Mouse (Mus musculus) heart, embryonic 15.5 days (tissue): ENCODE data around the gene Zfp869. TPM values are rescaled to one million over a fixed set of nuclear protein-coding genes. Genes with fewer than 3 reads are reported as not detected.
A peak's percentile ranks its signal among the peaks of the same experiment; 100 is the strongest.
"Not testable (repeated sequence)": the region's sequence is repeated elsewhere in the genome, so short reads cannot be mapped to it uniquely, and the experiment has no call there.

Experiments
- ATAC-seq: fragments of 200-750 bp; cut with Nextera tagmentation; replicated peaks from 2 replicates; pipeline ENCODE4 v1.8.0; 2017; ENCODE audit warnings: low read depth, moderate TSS enrichment; ENCODE audit not compliant: insufficient number of reproducible peaks, insufficient read depth, low FRiP score
- H3K27ac ChIP-seq: fragments of 300-500 bp; sonication (generic); 2 replicates; pipeline ENCODE4 v1.5.1; 2015; ENCODE audit warnings: mild to moderate bottlenecking, inconsistent platforms
- H3K27me3 ChIP-seq: fragments of 300-500 bp; sonication (generic); 2 replicates; pipeline ENCODE4 v1.6.1; 2015; ENCODE audit warnings: inconsistent platforms
- H3K36me3 ChIP-seq: fragments of 300-500 bp; sonication (generic); 2 replicates; pipeline ENCODE4 v1.6.1; 2015; ENCODE audit warnings: mild to moderate bottlenecking, inconsistent platforms
- H3K4me1 ChIP-seq: fragments of 300-500 bp; sonication (generic); replicated peaks from 2 replicates; pipeline ENCODE4 v1.6.1; 2015; ENCODE audit warnings: inconsistent platforms
- H3K4me2 ChIP-seq: fragments of 300-500 bp; sonication (generic); 2 replicates; pipeline ENCODE4 v1.6.1; 2015; ENCODE audit warnings: inconsistent platforms, mild to moderate bottlenecking, moderate library complexity
- H3K4me3 ChIP-seq: fragments of 300-500 bp; sonication (generic); 2 replicates; pipeline ENCODE4 v1.5.1; 2015; ENCODE audit warnings: mild to moderate bottlenecking, inconsistent platforms
- H3K9ac ChIP-seq: fragments of 300-500 bp; sonication (generic); 2 replicates; pipeline ENCODE4 v1.6.1; 2015; ENCODE audit warnings: mild to moderate bottlenecking, inconsistent platforms
- H3K9me3 ChIP-seq: fragments of 300-500 bp; sonication (generic); replicated peaks from 2 replicates; pipeline ENCODE4 v1.6.1; 2016; ENCODE audit warnings: inconsistent platforms
- WGBS: fragments of 180-500 bp; shearing (Covaris S2); methylation state at CpG from one replicate; pipeline ENCODE4 v1.1.7; 2015; ENCODE audit warnings: mixed read lengths; 5-methylcytosine and 5-hydroxymethylcytosine counted together
- polyA plus RNA-seq: library from polyadenylated mRNA; unstranded; fragments of >200 nt; fragmentation: Nextera tagmentation; extraction: Ambion mirVana; gene quantifications from 2 replicates; pipeline ENCODE4 v1.2.1, GENCODE M21; 2015

The Zfp869 gene
- polyA plus RNA-seq, result 14.6 and 18.9 TPM in 2 replicates

DNA sequence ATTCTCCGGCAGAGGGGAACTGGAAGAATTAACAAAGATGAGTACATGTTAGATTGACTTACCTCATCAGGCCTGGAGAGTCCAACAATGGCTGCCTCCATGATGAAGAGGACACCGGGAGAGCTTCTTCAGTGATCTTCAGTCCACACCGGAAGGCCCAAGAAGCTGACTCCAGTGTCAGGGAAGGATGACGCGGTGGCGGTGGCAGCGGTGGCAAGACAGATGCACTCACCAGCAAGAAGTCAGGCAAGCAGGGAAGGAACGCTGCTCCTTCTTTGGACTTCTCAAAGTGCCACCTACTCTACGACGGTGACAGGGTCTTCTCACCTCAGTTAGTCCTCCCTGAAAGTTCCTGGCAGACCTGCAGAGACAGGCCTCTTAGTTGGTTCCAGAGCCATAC, at the start of gene Zfp869:
TSS of gene Zfp869 (minus strand) at position 101 of the 400 bp plus-strand sequence.
- not testable (repeated sequence) for H3K27ac ChIP-seq, H3K4me2 ChIP-seq, H3K27me3 ChIP-seq, H3K9ac ChIP-seq, ATAC-seq, H3K4me3 ChIP-seq, H3K9me3 ChIP-seq
- Histone ChIP-seq H3K4me1 (peaks cover 14% of the 10 kb centered on the region), H3K36me3 (peaks cover 51% of the 10 kb centered on the region)
- WGBS, result over 99% methylated on average over 10 of the region's 10 CpGs

DNA sequence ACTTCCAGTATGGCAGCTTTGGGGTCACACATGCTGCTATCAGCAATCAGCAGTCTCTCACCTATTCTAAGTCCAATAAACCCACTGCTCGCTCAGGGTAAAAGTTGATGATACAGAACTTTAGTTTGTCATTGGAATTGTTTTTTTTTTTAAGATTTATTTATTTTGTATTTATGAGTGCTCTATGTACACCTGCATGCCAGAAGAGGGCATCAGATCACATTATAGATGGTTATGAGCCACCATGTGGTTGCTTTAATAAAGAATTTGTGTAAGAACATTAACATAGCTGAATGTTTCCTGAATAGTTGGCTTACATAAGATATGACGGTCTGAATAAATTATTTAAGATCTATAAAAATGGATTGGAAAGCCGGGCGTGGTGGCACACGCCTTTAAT, 47.8 kb upstream of the Zfp869 start:
- Histone ChIP-seq H3K4me1 (no peaks in the 10 kb centered on the region), H3K9me3 (no peaks in the 10 kb centered on the region), H3K27ac (no peak overlapping the region), H3K9ac (no peak overlapping the region), H3K27me3 (no peaks in the 10 kb centered on the region), H3K4me3 (no peak overlapping the region), H3K36me3 (peaks cover 25% of the 10 kb centered on the region), H3K4me2 (no peak overlapping the region)
- no peak for ATAC-seq
- 96% methylated on average over 5 of the region's 5 CpGs for WGBS

DNA sequence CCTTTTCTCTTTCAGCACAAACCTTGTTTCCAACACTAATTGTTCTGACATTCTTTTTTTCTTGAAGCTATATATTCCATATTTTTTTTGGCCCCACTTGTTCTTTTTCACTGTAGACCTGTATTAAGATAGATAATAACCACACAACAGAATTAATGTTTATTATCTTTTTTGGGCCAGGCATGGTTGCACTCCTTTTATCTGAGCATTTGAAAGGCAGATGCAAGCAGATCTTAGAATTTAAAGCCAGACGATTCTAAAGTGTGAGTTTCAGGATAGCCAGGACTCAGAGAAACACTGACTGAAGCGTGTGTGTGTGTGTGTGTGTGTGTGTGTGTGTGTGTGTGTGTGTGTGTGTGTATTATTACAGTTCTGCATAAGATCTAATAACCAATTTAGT, 41.9 kb upstream of the Zfp869 start:
- Histone ChIP-seq H3K9me3 (no peaks in the 10 kb centered on the region), H3K4me3 (no peak overlapping the region), H3K36me3 (peaks cover 8% of the 10 kb centered on the region; the same call in 1 of the 2 replicates), H3K9ac (no peak overlapping the region), H3K4me1 (peaks cover 12% of the 10 kb centered on the region), H3K4me2 (no peak overlapping the region), H3K27ac (no peak overlapping the region), H3K27me3 (no peaks in the 10 kb centered on the region)
- no peak for ATAC-seq
- 83% methylated on average over 2 of the region's 2 CpGs for WGBS

DNA sequence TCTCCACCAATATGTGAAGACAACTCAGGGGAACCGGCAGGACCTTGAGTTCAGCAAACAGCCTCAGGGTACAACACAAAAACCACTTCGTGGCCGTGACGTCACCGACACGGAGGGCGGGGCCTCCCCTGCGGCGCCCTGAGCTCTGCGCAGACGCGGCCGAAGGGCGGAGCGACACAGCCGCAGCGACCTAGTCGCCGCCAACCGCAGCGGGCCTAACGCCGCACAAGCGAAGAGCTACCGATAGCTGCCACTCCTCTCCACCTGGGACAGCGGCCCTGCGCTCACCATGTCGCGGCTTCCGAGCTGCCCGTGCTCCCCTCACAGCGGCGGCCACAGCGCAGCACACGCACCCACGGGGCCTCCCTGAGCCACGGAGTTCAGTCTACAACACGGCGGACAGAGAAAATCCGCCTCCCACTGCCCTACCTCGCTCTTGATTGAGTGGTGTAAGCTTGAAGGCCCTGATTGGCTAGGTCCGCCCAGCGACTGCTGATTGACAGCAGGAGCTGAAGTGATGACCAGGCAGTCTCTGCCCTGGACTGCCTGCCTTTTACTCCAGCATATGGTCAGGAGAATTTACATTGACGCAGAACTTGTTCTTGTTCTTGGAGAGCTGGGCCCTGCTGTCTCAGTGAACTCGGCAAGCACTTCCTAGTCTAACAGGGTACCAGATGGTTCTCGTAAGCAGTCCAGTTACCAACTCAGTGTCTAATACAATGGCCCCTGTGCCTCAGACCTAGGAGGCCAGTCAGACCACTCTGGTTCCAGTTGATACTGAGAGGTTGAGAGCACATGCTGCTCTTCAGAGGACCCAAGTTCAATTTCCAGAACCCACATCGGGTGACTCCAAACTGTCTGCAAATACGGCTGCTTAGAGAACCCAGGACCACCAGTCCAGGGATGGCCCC, 39.3 kb upstream of the Zfp869 start, which contains the start of gene Zfp963:
TSS of gene Zfp963 (minus strand) at position 427 of the 911 bp plus-strand sequence.
- peak within 1 kb of the TSS; percentile 80 for H3K4me3 ChIP-seq
- no peaks in the 10 kb centered on the region for H3K36me3 ChIP-seq
- H3K27ac ChIP-seq, result peak within 1 kb of the TSS; percentile 100
- 3% methylated on average over 47 of the region's 48 CpGs for WGBS
- peaks cover 12% of the 10 kb centered on the region for H3K4me1 ChIP-seq
- no peaks in the 10 kb centered on the region for H3K27me3 ChIP-seq
- ATAC-seq, result peak; percentile 99
- peak within 1 kb of the TSS; percentile 94 for H3K9ac ChIP-seq
- H3K4me2 ChIP-seq, result peak within 1 kb of the TSS; percentile 60
- H3K9me3 ChIP-seq, result no peaks in the 10 kb centered on the region

GRCm38 (mm10) chr8:69741231-69741630, 30.7 kb upstream of the Zfp869 start:
- H3K27ac ChIP-seq, result no peak overlapping the region
- no peak overlapping the region for H3K4me2 ChIP-seq
- H3K9me3 ChIP-seq, result no peaks in the 10 kb centered on the region
- 72% methylated on average over 2 of the region's 2 CpGs for WGBS
- no peak overlapping the region for H3K4me3 ChIP-seq
- H3K27me3 ChIP-seq, result no peaks in the 10 kb centered on the region
- no peak for ATAC-seq
- no peak overlapping the region for H3K9ac ChIP-seq
- H3K4me1 ChIP-seq, result no peaks in the 10 kb centered on the region
- peaks cover 18% of the 10 kb centered on the region for H3K36me3 ChIP-seq

DNA sequence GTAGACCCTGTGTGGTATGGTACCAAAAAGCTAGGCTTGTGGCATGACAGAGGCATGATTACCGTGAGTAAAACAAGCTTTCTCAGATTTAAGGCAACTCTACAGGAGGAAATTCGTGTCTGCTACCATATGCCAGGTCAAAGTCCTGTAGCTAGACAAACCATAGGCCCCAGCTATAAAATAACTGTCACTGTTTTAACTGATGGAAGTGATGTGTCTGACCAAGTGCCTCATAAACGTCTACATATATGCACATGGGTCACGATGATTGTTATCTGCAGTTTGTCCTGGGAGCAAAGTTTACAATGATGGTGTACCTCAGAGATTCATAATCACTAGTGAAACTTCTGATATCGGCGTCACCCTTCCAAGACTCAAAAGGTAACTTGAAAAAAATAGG, 30.2 kb upstream of the Zfp869 start:
- ATAC-seq, result no peak

GRCm38 (mm10) chr8:69735495-69735894, 25.0 kb upstream of the Zfp869 start:
- no peak for ATAC-seq
- H3K4me3 ChIP-seq, result no peak overlapping the region
- no peaks in the 10 kb centered on the region for H3K4me1 ChIP-seq
- no peaks in the 10 kb centered on the region for H3K9me3 ChIP-seq
- no peak overlapping the region for H3K9ac ChIP-seq
- H3K4me2 ChIP-seq, result no peak overlapping the region
- no peaks in the 10 kb centered on the region for H3K27me3 ChIP-seq
- H3K36me3 ChIP-seq, result no peaks in the 10 kb centered on the region
- H3K27ac ChIP-seq, result no peak overlapping the region
- WGBS, result 58% methylated on average over 1 of the region's 1 CpGs

More for the DNA sequence above, 30.2 kb upstream of the Zfp869 start:
- Histone ChIP-seq H3K27ac (no peak overlapping the region), H3K27me3 (no peaks in the 10 kb centered on the region), H3K36me3 (peaks cover 18% of the 10 kb centered on the region), H3K9ac (no peak overlapping the region), H3K4me1 (no peaks in the 10 kb centered on the region), H3K4me2 (no peak overlapping the region), H3K4me3 (no peak overlapping the region), H3K9me3 (no peaks in the 10 kb centered on the region)
- WGBS, result 84% methylated on average over 6 of the region's 6 CpGs

- ATAC-seq, result peak; percentile 2
- Histone ChIP-seq H3K27me3 (no peaks in the 10 kb centered on the region), H3K27ac (peak overlapping the region; percentile 66), H3K9me3 (no peaks in the 10 kb centered on the region), H3K36me3 (no peaks in the 10 kb centered on the region), H3K4me3 (peak overlapping the region; percentile 44), H3K4me1 (peaks cover 17% of the 10 kb centered on the region), H3K9ac (peak overlapping the region; percentile 34; the same call in 1 of the 2 replicates), H3K4me2 (peak overlapping the region; percentile 68)
- 41% methylated on average over 5 of the region's 5 CpGs for WGBS
Observed at GRCm38 (mm10) chr8:69717232-69717580, 6.7 kb upstream of the Zfp869 start.

DNA sequence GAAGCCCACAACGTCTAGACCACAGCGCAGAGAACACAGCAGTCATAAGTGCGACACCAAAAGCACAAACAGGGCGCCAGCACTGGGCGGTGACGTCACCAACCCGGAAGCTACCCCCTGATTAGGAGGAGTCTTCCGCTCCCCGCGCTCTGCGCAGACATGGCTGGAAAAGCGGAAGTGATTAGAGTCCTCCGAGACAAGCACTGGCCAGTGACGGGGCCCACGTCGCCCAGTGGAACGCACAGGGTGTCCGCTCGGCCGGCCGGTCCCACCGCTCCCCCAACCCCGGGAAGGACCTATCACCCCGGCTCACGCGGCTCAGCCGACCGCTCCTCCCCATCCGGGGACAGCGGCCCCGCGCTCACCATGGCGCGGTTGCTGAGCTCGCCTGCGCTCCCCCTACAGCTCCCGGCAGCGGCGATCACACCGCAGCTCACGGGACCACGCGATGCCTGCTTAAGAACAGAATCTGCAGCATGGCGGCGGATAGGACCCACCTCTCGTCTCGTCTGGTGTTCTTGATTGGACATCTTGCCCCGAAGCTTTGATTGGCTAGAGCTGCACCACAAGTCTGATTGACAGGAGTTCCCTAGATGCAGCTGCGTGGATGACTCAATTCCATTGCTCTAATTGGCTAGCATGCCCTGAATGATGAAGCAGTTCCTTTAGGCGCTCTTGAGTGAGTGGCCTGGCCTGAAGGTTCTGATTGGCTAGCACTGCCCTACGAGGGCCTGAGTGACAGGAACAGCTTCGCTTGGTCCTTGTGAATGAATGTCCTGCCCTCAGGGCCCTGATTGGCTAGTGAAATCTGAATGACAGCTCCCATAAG, 6.1 kb upstream of the Zfp869 start:
- H3K4me2 ChIP-seq, result peak overlapping the region; percentile 68
- no peaks in the 10 kb centered on the region for H3K36me3 ChIP-seq
- H3K9me3 ChIP-seq, result no peaks in the 10 kb centered on the region
- H3K4me1 ChIP-seq, result peaks cover 17% of the 10 kb centered on the region
- peak overlapping the region; percentile 99 for H3K27ac ChIP-seq
- no peaks in the 10 kb centered on the region for H3K27me3 ChIP-seq
- peak overlapping the region; percentile 67 for H3K4me3 ChIP-seq
- peak overlapping the region; percentile 84 for H3K9ac ChIP-seq
- peak; percentile 99 for ATAC-seq
- WGBS, result under 1% methylated on average over 52 of the region's 52 CpGs

DNA sequence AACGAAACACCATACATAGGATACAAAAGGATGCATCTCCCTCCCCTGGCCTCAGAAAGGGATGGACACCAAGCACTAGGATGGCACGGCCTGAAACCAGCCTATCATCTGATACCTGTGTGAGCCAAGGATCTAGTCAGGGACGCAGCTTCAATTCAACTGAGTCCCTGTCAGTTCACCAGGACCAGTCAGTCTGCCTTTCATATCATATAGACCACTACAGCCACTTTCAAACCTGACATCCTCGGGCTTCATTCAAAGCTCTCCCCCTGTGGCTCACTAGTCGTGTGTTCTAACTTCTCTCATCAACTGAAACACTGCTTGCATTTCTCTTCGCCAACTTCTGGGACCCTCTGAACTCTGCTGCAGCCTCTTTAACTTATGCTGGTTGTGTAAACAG, 4.8 kb upstream of the Zfp869 start:
- no peak overlapping the region for H3K27ac ChIP-seq
- ATAC-seq, result no peak
- no peaks in the 10 kb centered on the region for H3K27me3 ChIP-seq
- peak overlapping the region; percentile 58 for H3K4me2 ChIP-seq
- H3K4me1 ChIP-seq, result peaks cover 17% of the 10 kb centered on the region
- H3K4me3 ChIP-seq, result peak overlapping the region; percentile 28
- 70% methylated on average over 6 of the region's 6 CpGs for WGBS
- peak overlapping the region; percentile 31; the same call in 1 of the 2 replicates for H3K9ac ChIP-seq
- no peaks in the 10 kb centered on the region for H3K9me3 ChIP-seq
- H3K36me3 ChIP-seq, result peaks cover 3% of the 10 kb centered on the region; the same call in 1 of the 2 replicates

DNA sequence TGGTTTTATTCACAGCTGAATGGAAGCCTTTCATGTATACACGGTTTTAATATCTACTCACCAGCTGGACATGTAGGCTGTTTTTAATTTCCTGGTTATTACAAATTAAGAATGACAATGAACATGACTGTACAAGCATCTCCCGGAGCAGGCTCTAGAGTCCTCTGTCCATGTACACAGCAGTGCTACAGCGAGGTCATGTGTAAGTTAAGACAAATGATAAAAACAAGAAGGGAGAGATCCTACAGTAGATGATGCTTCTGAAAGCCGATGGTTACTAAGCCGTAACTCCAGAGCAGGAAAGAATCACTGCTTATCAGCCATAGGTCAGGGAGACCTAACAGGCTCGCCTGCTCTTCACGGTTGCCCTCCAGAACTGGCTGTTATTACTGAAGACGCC, 3.0 kb upstream of the Zfp869 start:
- H3K27ac ChIP-seq, result no peak overlapping the region
- no peak overlapping the region for H3K4me3 ChIP-seq
- peaks cover 17% of the 10 kb centered on the region for H3K4me1 ChIP-seq
- no peak overlapping the region for H3K9ac ChIP-seq
- H3K4me2 ChIP-seq, result no peak overlapping the region
- H3K27me3 ChIP-seq, result no peaks in the 10 kb centered on the region
- ATAC-seq, result no peak
- H3K9me3 ChIP-seq, result no peaks in the 10 kb centered on the region
- H3K36me3 ChIP-seq, result peaks cover 22% of the 10 kb centered on the region
- WGBS, result 81% methylated on average over 8 of the region's 8 CpGs
